In genomic region chr11:81150621-81151020, GRCm38 (mm10) we compare ENCODE assay signal across 14 mouse cellular contexts.
DNase-seq lines count a peak whose midpoint lies in the region; ATAC-seq and TF ChIP-seq lines count a peak whose summit lies in the region.
"Had no signal": no experiment of that assay in that cellular context is flagged by ENCODE, and none has a peak within 500 bp of the region (broad histone marks: within the 10 kb centered on the region; RNA-seq: fewer than 3 reads in every experiment).

No protein-coding gene starts in this region.

- TF ChIP-seq CTCF in cerebellum, adult 2 months (IDR thresholded peaks at IDR 0.05; ENCODE audit: borderline replicate concordance, insufficient read depth, low read depth, low read length) = no peak
- TF ChIP-seq CTCF in cortical plate, adult 2 months (IDR thresholded peaks at IDR 0.05; ENCODE audit: extremely low read depth, insufficient read depth, low read length) = no peak

- H3K9ac ChIP-seq in kidney, embryonic 15.5 days = no peak overlapping the region
- no peak overlapping the region for H3K9ac ChIP-seq in midbrain, embryonic 15.5 days
- H3K9ac ChIP-seq: heart, embryonic 15.5 days; limb, embryonic 12.5 days; lung, embryonic 15.5 days had no signal

- no peak overlapping the region for H3K4me3 ChIP-seq in kidney, embryonic 15.5 days (replicated peaks)
- H3K4me3 ChIP-seq in cerebellum, adult 2 months (replicated peaks; ENCODE audit: insufficient read depth, low read depth, low read length) = peak overlapping the region; percentile 16
- H3K4me3 ChIP-seq in cortical plate, adult 2 months (ENCODE audit: insufficient read depth, low read length) = peak overlapping the region; percentile 76
- H3K4me3 ChIP-seq in midbrain, embryonic 15.5 days = peak overlapping the region; percentile 20
- H3K4me3 ChIP-seq: erythroblast, embryonic 14.5 days had no signal

- no peaks in the 10 kb centered on the region for H3K9me3 ChIP-seq in kidney, embryonic 15.5 days (replicated peaks)
- no peaks in the 10 kb centered on the region for H3K9me3 ChIP-seq in midbrain, embryonic 15.5 days
- H3K9me3 ChIP-seq: heart, embryonic 15.5 days; limb, embryonic 12.5 days; lung, embryonic 15.5 days had no signal

- DNase-seq in kidney, adult 8-10 months = no peak
- DNase-seq in cerebellum, adult 2 months = peak; percentile 57 to 70
- DNase-seq in embryo, embryonic 9.5 days (ENCODE audit: extremely low spot score) = no peak
- no peak for DNase-seq in right cerebral cortex, adult 18-20 months
- DNase-seq: adrenal gland, postnatal 25 days; gastrocnemius, postnatal 36 days had no signal

- H3K4me1 ChIP-seq in kidney, embryonic 15.5 days = peaks cover 40% of the 10 kb centered on the region
- no peaks in the 10 kb centered on the region for H3K4me1 ChIP-seq in cerebellum, adult 2 months (ENCODE audit: control insufficient read depth, insufficient read depth, low read length)
- H3K4me1 ChIP-seq in cortical plate, adult 2 months (ENCODE audit: control insufficient read depth, insufficient read depth, low read length) = peaks cover 8% of the 10 kb centered on the region
- peaks cover 34% of the 10 kb centered on the region for H3K4me1 ChIP-seq in midbrain, embryonic 15.5 days

- no peak for ATAC-seq in kidney, embryonic 15.5 days (replicated peaks; ENCODE audit: low FRiP score)
- ATAC-seq in midbrain, embryonic 15.5 days (replicated peaks) = no peak
- no peak for ATAC-seq in erythroblast, adult 5-6 weeks (replicated peaks; ENCODE audit: low FRiP score, poor library complexity, severe bottlenecking)

- 0 out of 2 replicates have a peak overlapping the region, but pooled peaks have one; percentile 20 for H3K4me2 ChIP-seq in kidney, embryonic 15.5 days
- H3K4me2 ChIP-seq in midbrain, embryonic 15.5 days = peak overlapping the region; percentile 95

- 82% methylated on average over 8 of the region's 8 CpGs for WGBS in kidney, embryonic 15.5 days
- 20% methylated on average over 8 of the region's 8 CpGs for WGBS in cerebellum, adult 2 months
- WGBS in midbrain, embryonic 15.5 days = 76% methylated on average over 8 of the region's 8 CpGs

- H3K27ac ChIP-seq in kidney, embryonic 15.5 days = no peak overlapping the region
- H3K27ac ChIP-seq in cerebellum, adult 2 months (ENCODE audit: insufficient read depth, low read length) = no peak overlapping the region
- no peak overlapping the region for H3K27ac ChIP-seq in cortical plate, adult 2 months (ENCODE audit: insufficient read depth, low read length)
- H3K27ac ChIP-seq in midbrain, embryonic 15.5 days = no peak overlapping the region
- H3K27ac ChIP-seq: heart, embryonic 15.5 days; limb, embryonic 12.5 days; lung, embryonic 15.5 days had no signal

- no peaks in the 10 kb centered on the region for H3K36me3 ChIP-seq in kidney, embryonic 15.5 days
- no peaks in the 10 kb centered on the region for H3K36me3 ChIP-seq in midbrain, embryonic 15.5 days (replicated peaks)
- H3K36me3 ChIP-seq: heart, embryonic 15.5 days; limb, embryonic 12.5 days; lung, embryonic 15.5 days had no signal

- peaks cover 55% of the 10 kb centered on the region for H3K27me3 ChIP-seq in kidney, embryonic 15.5 days
- no peaks in the 10 kb centered on the region for H3K27me3 ChIP-seq in cerebellum, adult 2 months (ENCODE audit: control insufficient read depth, insufficient read depth, low read length)
- H3K27me3 ChIP-seq in midbrain, embryonic 15.5 days (replicated peaks) = peaks cover 13% of the 10 kb centered on the region

- no peak for TF ChIP-seq POLR2A in cerebellum, adult 2 months (IDR thresholded peaks at IDR 0.05; ENCODE audit: borderline replicate concordance, insufficient read depth, low read length)
- TF ChIP-seq POLR2A in cortical plate, adult 2 months (IDR thresholded peaks at IDR 0.05; ENCODE audit: extremely low read depth, insufficient read depth, low read length) = no peak

Comparison
In these comparisons a context has a peak if more than half of its experiments do, and no peak if none do; other contexts are left out.
1. DNase-seq: peak in cerebellum, adult 2 months (2 of 2); none in kidney, adult 8-10 months (0 of 2), embryo, embryonic 9.5 days (single experiment) and right cerebral cortex, adult 18-20 months (single experiment).